Mouse (Mus musculus) forebrain, embryonic 11.5 days (tissue): ENCODE data around the gene Baz2b. TPM values are rescaled to one million over a fixed set of nuclear protein-coding genes. Genes with fewer than 3 reads are reported as not detected.
"Not testable (repeated sequence)": the region's sequence is repeated elsewhere in the genome, so short reads cannot be mapped to it uniquely, and the experiment has no call there.

Experiments used
- ATAC-seq: fragments of 200-750 bp; cut with Nextera tagmentation; replicated peaks from 2 replicates; pipeline ENCODE4 v1.8.0; 2017; ENCODE audit warnings: moderate TSS enrichment; ENCODE audit not compliant: low FRiP score
- DNase-seq: peaks from one replicate; pipeline ENCODE4 v3.0.0-alpha.2; 2017; ENCODE audit warnings: low spot score
- H3K27ac ChIP-seq: fragments of 300-500 bp; sonication (generic); 2 replicates; pipeline ENCODE4 v1.5.1; 2014; ENCODE audit warnings: low read depth, low read length
- H3K27me3 ChIP-seq: fragments of 300-500 bp; sonication (generic); 2 replicates; pipeline ENCODE4 v1.6.1; 2014; ENCODE audit warnings: mild to moderate bottlenecking, low read length, mixed read lengths; ENCODE audit not compliant: control insufficient read depth, insufficient read depth
- H3K36me3 ChIP-seq: fragments of 300-500 bp; sonication (generic); 2 replicates; pipeline ENCODE4 v1.6.1; 2014; ENCODE audit warnings: mild to moderate bottlenecking, low read length, moderate library complexity, mixed read lengths; ENCODE audit not compliant: control insufficient read depth, insufficient read depth
- H3K4me1 ChIP-seq: fragments of 300-500 bp; sonication (generic); replicated peaks from 2 replicates; pipeline ENCODE4 v1.6.1; 2014; ENCODE audit warnings: low read length, mixed read lengths; ENCODE audit not compliant: control insufficient read depth, insufficient read depth
- H3K4me2 ChIP-seq: fragments of 300-500 bp; sonication (generic); 2 replicates; pipeline ENCODE4 v1.6.1; 2014; ENCODE audit warnings: low read depth, mild to moderate bottlenecking, low read length, moderate library complexity, mixed read lengths; ENCODE audit not compliant: severe bottlenecking
- H3K4me3 ChIP-seq: fragments of 300-500 bp; sonication (generic); 2 replicates; pipeline ENCODE4 v1.5.1; 2014; ENCODE audit warnings: low read depth, low read length
- H3K9ac ChIP-seq: fragments of 300-500 bp; sonication (generic); 2 replicates; pipeline ENCODE4 v1.6.1; 2014; ENCODE audit warnings: low read length
- H3K9me3 ChIP-seq: fragments of 300-500 bp; sonication (generic); 2 replicates; pipeline ENCODE4 v1.6.1; 2016; ENCODE audit warnings: low read length, mixed read lengths; ENCODE audit not compliant: control insufficient read depth
- WGBS: fragments of 180-500 bp; shearing (Covaris S2); extraction: QIAGEN DNeasy Blood & Tissue Kit; methylation state at CpG from one replicate; pipeline ENCODE4 v1.1.7; 2014; 5-methylcytosine and 5-hydroxymethylcytosine counted together
- polyA plus RNA-seq: library from polyadenylated mRNA; unstranded; fragments of >200 nt; fragmentation: Nextera tagmentation; extraction: Ambion mirVana; gene quantifications from 2 replicates; pipeline ENCODE4 v1.2.1, GENCODE M21; 2014

The Baz2b gene
- polyA plus RNA-seq, 1 experiment from 2014 or later: 84.0 TPM

DNA sequence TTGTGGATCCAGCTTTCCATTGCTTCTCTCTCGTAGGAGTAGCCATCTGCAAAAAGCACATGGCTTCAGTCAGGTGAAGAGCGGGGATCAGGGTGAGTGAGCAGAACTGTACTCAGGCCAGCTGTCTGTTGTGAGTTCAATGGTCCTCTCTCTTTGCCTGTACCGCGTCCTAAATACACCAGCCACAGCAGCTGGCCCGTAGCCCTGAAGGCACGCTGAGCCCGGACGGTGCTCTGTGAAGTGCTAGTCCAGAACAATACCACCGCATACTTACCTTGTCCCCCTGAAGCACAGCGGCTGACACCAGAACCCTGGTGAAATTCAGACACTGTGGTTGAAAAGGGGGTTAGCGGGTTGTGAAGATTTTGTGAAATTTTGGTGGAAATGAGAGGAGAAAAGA is 356.7 kb downstream of the Baz2b start:
- H3K9ac ChIP-seq: no peak overlapping the region
- ATAC-seq (no peak), DNase-seq (no peak)
- H3K4me1 ChIP-seq: 0 out of 2 replicates have a peak, but pooled peaks cover 1% of the 10 kb centered on the region
- H3K4me2 ChIP-seq: no peak overlapping the region
- no peak overlapping the region for H3K27ac ChIP-seq
- H3K27me3 ChIP-seq: no peaks in the 10 kb centered on the region
- no peak overlapping the region for H3K4me3 ChIP-seq
- H3K9me3 ChIP-seq: no peaks in the 10 kb centered on the region
- no peaks in the 10 kb centered on the region for H3K36me3 ChIP-seq
- 79% methylated on average over 11 of the region's 11 CpGs for WGBS

DNA sequence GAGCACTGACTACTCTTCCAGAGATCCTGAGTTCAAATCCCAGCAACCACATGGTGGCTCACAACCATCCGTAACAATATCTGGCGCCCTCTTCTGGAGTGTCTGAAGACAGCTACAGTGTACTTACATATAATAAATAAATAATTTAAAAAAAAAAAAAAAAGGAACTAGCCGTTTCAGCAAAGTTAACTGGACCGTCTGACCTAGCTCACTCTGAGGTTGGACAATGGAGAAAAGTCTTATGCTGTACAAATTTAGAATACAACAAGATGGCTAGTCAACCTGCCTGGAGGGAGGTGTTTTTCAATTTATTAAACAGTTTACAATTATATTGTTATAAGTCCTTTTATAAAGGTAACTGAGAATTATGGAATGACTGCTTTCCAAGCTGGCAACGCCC is 357.8 kb downstream of the Baz2b start:
- not testable (repeated sequence) for H3K4me1 ChIP-seq, H3K4me3 ChIP-seq, H3K9ac ChIP-seq, H3K27me3 ChIP-seq, H3K27ac ChIP-seq, H3K9me3 ChIP-seq, H3K36me3 ChIP-seq, DNase-seq, H3K4me2 ChIP-seq, ATAC-seq
- 87% methylated on average over 3 of the region's 5 CpGs for WGBS

Other genes starting within 250 kb of the Baz2b start
- gene March7, start within 50 bp of the Baz2b start, polyA plus RNA-seq: 72.0 and 83.5 TPM in 2 replicates
- 10.7 and 11.4 TPM in 2 replicates for gene Cd302, start 74.6 kb upstream of the Baz2b start, polyA plus RNA-seq
- gene Ly75, start 173.5 kb upstream of the Baz2b start, polyA plus RNA-seq: 1.9 and 2.5 TPM in 2 replicates